Mouse (Mus musculus) ES-E14 (cell line): Measurements from ENCODE around the gene Tacc2.

ENCODE experiments used
- CHD2 ChIP-seq: IDR thresholded peaks from 2 replicates; pipeline ENCODE4 v1.6.1; 2014; ENCODE audit warnings: mild to moderate bottlenecking, low read depth, low read length, inconsistent platforms
- HCFC1 ChIP-seq: IDR thresholded peaks from 2 replicates; pipeline ENCODE4 v1.6.1; 2012; ENCODE audit warnings: low read length, inconsistent platforms, borderline replicate concordance; ENCODE audit not compliant: insufficient read depth
- MAFK ChIP-seq: IDR thresholded peaks from 2 replicates; pipeline ENCODE4 v1.6.1; 2014; ENCODE audit warnings: mild to moderate bottlenecking, low read depth, low read length, inconsistent platforms; ENCODE audit not compliant: insufficient read depth
- ZC3H11A ChIP-seq: IDR thresholded peaks from 2 replicates; pipeline ENCODE4 v1.6.1; 2012; ENCODE audit warnings: low read depth, mild to moderate bottlenecking, inconsistent platforms, low read length, borderline replicate concordance
- ZNF384 ChIP-seq: IDR thresholded peaks from 2 replicates; pipeline ENCODE4 v1.6.1; 2012; ENCODE audit warnings: low read depth, low read length, inconsistent platforms

DNA sequence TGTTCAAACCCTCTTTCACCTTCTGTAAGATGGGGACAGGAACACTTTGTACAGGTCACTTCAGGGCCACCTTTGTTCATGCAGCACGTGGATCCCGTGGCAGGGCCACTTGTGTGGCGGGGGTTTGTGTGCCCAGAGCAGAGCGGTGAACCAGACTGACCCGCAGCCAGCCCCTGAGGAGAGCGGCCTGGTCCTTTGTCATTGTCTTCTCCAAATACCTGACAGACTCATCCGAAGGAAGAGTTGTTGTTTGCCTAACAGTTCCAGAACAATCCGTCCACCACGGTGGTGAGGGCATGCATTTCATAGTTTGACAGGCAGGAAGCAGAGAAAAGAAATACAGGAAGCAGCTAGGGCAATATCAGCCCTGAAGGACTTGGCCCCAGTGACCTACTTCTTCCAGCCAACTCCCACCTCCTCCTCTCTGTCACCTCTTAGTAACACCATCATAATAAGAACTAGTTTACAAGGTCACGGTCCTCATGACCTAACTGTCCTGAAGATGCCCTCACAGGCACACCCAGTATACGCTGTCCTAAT lies 180.2 kb downstream of the Tacc2 start:
- no peak for TF ChIP-seq MAFK
- TF ChIP-seq ZC3H11A, result no peak
- no peak for TF ChIP-seq ZNF384
- TF ChIP-seq CHD2, result no peak
- no peak for TF ChIP-seq HCFC1
